Mouse (Mus musculus) CH12.LX (cell line): Measurements from ENCODE around the gene Timm44. TPM values are rescaled to one million over a fixed set of nuclear protein-coding genes. Genes with fewer than 3 reads are reported as not detected.

Experiments used
- DNase-seq: peaks from one replicate; pipeline ENCODE4 v3.0.0-alpha.2; 2013; ENCODE audit errors: extremely low read depth
- H3K27ac ChIP-seq: 2 replicates; pipeline ENCODE4 v1.5.1; 2012; ENCODE audit warnings: low read depth, mild to moderate bottlenecking, control low read depth, moderate library complexity; ENCODE audit not compliant: insufficient read depth
- H3K27me3 ChIP-seq: replicated peaks from 2 replicates; pipeline ENCODE3; 2012; ENCODE audit warnings: inconsistent platforms
- H3K36me3 ChIP-seq, 2 experiments: replicated peaks in 1 of 2; 2 replicates each; pipeline versions ENCODE3 to v1.6.1; 2012; ENCODE audit warnings: inconsistent platforms in 1 of 2, low read length in 1 of 2, mild to moderate bottlenecking in 1 of 2, mixed read lengths in 1 of 2, moderate library complexity in 1 of 2; ENCODE audit not compliant: control insufficient read depth in 1 of 2, insufficient read depth in 1 of 2
- H3K4me1 ChIP-seq, 2 experiments: 2 replicates each; pipeline ENCODE4 v1.6.1; 2012; ENCODE audit warnings: inconsistent platforms in 1 of 2, moderate library complexity in 1 of 2; ENCODE audit not compliant: insufficient read depth in 2 of 2, control insufficient read depth in 1 of 2
- H3K4me2 ChIP-seq: 2 replicates; pipeline ENCODE4 v1.6.1; 2012; ENCODE audit warnings: low read depth, mild to moderate bottlenecking, control low read depth; ENCODE audit not compliant: poor library complexity, insufficient read depth, severe bottlenecking
- H3K4me3 ChIP-seq, 3 experiments: fragments of 150-350 bp in 1 of 3; sonication (generic) in 1 of 3; replicated peaks in 1 of 3; 2 replicates each; pipeline versions ENCODE3 to v1.5.1; 2011 to 2012; ENCODE audit warnings: low read depth in 2 of 3, low read length in 2 of 3, mild to moderate bottlenecking in 2 of 3, moderate library complexity in 2 of 3, control low read depth in 1 of 3, improper control_type of control experiment in 1 of 3, inconsistent platforms in 1 of 3, mixed read lengths in 1 of 3; ENCODE audit not compliant: poor library complexity in 1 of 3
- H3K79me2 ChIP-seq: replicated peaks from 2 replicates; pipeline ENCODE4 v1.6.1; 2012; ENCODE audit warnings: mild to moderate bottlenecking, moderate library complexity; ENCODE audit not compliant: control insufficient read depth, poor library complexity, insufficient read depth, severe bottlenecking; ENCODE audit errors: extremely low read depth
- H3K9ac ChIP-seq: 2 replicates; pipeline ENCODE4 v1.6.1; 2012; ENCODE audit warnings: low read depth, mild to moderate bottlenecking, control low read depth, moderate library complexity; ENCODE audit not compliant: insufficient read depth
- H3K9me3 ChIP-seq: replicated peaks from 2 replicates; pipeline ENCODE3; 2012; ENCODE audit warnings: low read length, inconsistent platforms, mixed read lengths
- BHLHE40 ChIP-seq: IDR thresholded peaks from 2 replicates; pipeline ENCODE4 v1.6.1; 2011; ENCODE audit warnings: mild to moderate bottlenecking, low read depth, low read length, improper control_type of control experiment
- CHD1 ChIP-seq: IDR thresholded peaks from 2 replicates; pipeline ENCODE4 v1.6.1; 2012; ENCODE audit warnings: low read depth, low read length, improper control_type of control experiment, inconsistent platforms
- CHD2 ChIP-seq: IDR thresholded peaks from 2 replicates; pipeline ENCODE4 v1.6.1; 2011; ENCODE audit warnings: low read length, improper control_type of control experiment
- CTCF ChIP-seq, 2 experiments: IDR thresholded peaks in 1 of 2; conservative IDR thresholded peaks in 1 of 2; 2 replicates each; pipeline ENCODE4 v1.5.1; 2011 to 2012; ENCODE audit warnings: low read depth in 2 of 2, low read length in 2 of 2, improper control_type of control experiment in 1 of 2, inconsistent platforms in 1 of 2, mild to moderate bottlenecking in 1 of 2, moderate library complexity in 1 of 2
- E2F4 ChIP-seq: IDR thresholded peaks from 2 replicates; pipeline ENCODE4 v1.6.1; 2011; ENCODE audit warnings: low read depth, low read length, improper control_type of control experiment; ENCODE audit not compliant: insufficient replicate concordance
- ELF1 ChIP-seq: IDR thresholded peaks from 2 replicates; pipeline ENCODE4 v1.6.1; 2014; ENCODE audit warnings: low read depth, mild to moderate bottlenecking, inconsistent platforms, low read length, improper control_type of control experiment
- EP300 ChIP-seq: IDR thresholded peaks from 2 replicates; pipeline ENCODE4 v1.6.1; 2011; ENCODE audit warnings: low read length, improper control_type of control experiment
- ETS1 ChIP-seq: conservative IDR thresholded peaks from 2 replicates; pipeline ENCODE4 v1.6.1; 2012; ENCODE audit warnings: low read depth, mild to moderate bottlenecking, inconsistent platforms, low read length, improper control_type of control experiment, moderate library complexity
- GABPA ChIP-seq: IDR thresholded peaks from 2 replicates; pipeline ENCODE4 v1.6.1; 2012; ENCODE audit warnings: low read depth, low read length, improper control_type of control experiment, inconsistent platforms; ENCODE audit not compliant: insufficient replicate concordance
- HCFC1 ChIP-seq: IDR thresholded peaks from 2 replicates; pipeline ENCODE4 v1.6.1; 2012; ENCODE audit warnings: low read depth, mild to moderate bottlenecking, inconsistent platforms, low read length, improper control_type of control experiment
- IRF4 ChIP-seq: IDR thresholded peaks from 2 replicates; pipeline ENCODE4 v1.6.1; 2014; ENCODE audit warnings: low read depth, mild to moderate bottlenecking, inconsistent platforms, low read length, improper control_type of control experiment
- KAT2A ChIP-seq: IDR thresholded peaks from 2 replicates; pipeline ENCODE4 v1.6.1; 2012; ENCODE audit warnings: low read length, improper control_type of control experiment, inconsistent platforms; ENCODE audit not compliant: insufficient replicate concordance
- MAFK ChIP-seq: IDR thresholded peaks from 2 replicates; pipeline ENCODE4 v1.6.1; 2011; ENCODE audit warnings: low read length, improper control_type of control experiment; ENCODE audit not compliant: insufficient replicate concordance
- MAZ ChIP-seq: IDR thresholded peaks from 2 replicates; pipeline ENCODE4 v1.6.1; 2012; ENCODE audit warnings: low read depth, mild to moderate bottlenecking, inconsistent platforms, low read length, improper control_type of control experiment, moderate library complexity
- MEF2A ChIP-seq: IDR thresholded peaks from 2 replicates; pipeline ENCODE4 v1.6.1; 2014; ENCODE audit warnings: low read depth, mild to moderate bottlenecking, inconsistent platforms, low read length, improper control_type of control experiment, borderline replicate concordance
- MXI1 ChIP-seq: IDR thresholded peaks from 2 replicates; pipeline ENCODE4 v1.6.1; 2011; ENCODE audit warnings: mild to moderate bottlenecking, low read depth, low read length, improper control_type of control experiment
- MYC ChIP-seq: IDR thresholded peaks from 2 replicates; pipeline ENCODE4 v1.6.1; 2011; ENCODE audit warnings: low read depth, mild to moderate bottlenecking, improper control_type of control experiment, low read length
- NELFE ChIP-seq: IDR thresholded peaks from 2 replicates; pipeline ENCODE4 v1.6.1; 2011; ENCODE audit warnings: low read depth, low read length, improper control_type of control experiment
- PAX5 ChIP-seq: IDR thresholded peaks from 2 replicates; pipeline ENCODE4 v1.6.1; 2012; ENCODE audit warnings: low read length, inconsistent platforms, mixed read lengths
- POLR2A ChIP-seq: IDR thresholded peaks from 2 replicates; pipeline ENCODE4 v1.6.1; 2011; ENCODE audit warnings: low read depth, mild to moderate bottlenecking, improper control_type of control experiment, low read length
- POLR2AphosphoS2 ChIP-seq: IDR thresholded peaks from 2 replicates; pipeline ENCODE4 v1.6.1; 2011; ENCODE audit warnings: low read depth, low read length, improper control_type of control experiment
- RAD21 ChIP-seq: IDR thresholded peaks from 2 replicates; pipeline ENCODE4 v1.6.1; 2011; ENCODE audit warnings: low read depth, mild to moderate bottlenecking, low read length, improper control_type of control experiment, moderate library complexity
- RCOR1 ChIP-seq: conservative IDR thresholded peaks from 2 replicates; pipeline ENCODE4 v1.6.1; 2012; ENCODE audit warnings: low read depth, mild to moderate bottlenecking, inconsistent platforms, low read length, improper control_type of control experiment
- SIN3A ChIP-seq: IDR thresholded peaks from 2 replicates; pipeline ENCODE4 v1.6.1; 2012; ENCODE audit warnings: low read length, improper control_type of control experiment, inconsistent platforms
- SMC3 ChIP-seq: IDR thresholded peaks from 2 replicates; pipeline ENCODE4 v1.6.1; 2011; ENCODE audit warnings: low read depth, low read length, improper control_type of control experiment
- TCF12 ChIP-seq: IDR thresholded peaks from 2 replicates; pipeline ENCODE4 v1.6.1; 2014; ENCODE audit warnings: low read depth, mild to moderate bottlenecking, inconsistent platforms, low read length, improper control_type of control experiment
- UBTF ChIP-seq: IDR thresholded peaks from 2 replicates; pipeline ENCODE4 v1.6.1; 2012; ENCODE audit warnings: low read depth, mild to moderate bottlenecking, inconsistent platforms, low read length, improper control_type of control experiment, moderate library complexity
- USF1 ChIP-seq: IDR thresholded peaks from 2 replicates; pipeline ENCODE4 v1.6.1; 2014; ENCODE audit warnings: low read depth, mild to moderate bottlenecking, inconsistent platforms, low read length, improper control_type of control experiment
- USF2 ChIP-seq: conservative IDR thresholded peaks from 2 replicates; pipeline ENCODE4 v1.6.1; 2011; ENCODE audit warnings: low read depth, low read length, improper control_type of control experiment
- ZC3H11A ChIP-seq: IDR thresholded peaks from 2 replicates; pipeline ENCODE4 v1.6.1; 2012; ENCODE audit warnings: low read depth, mild to moderate bottlenecking, inconsistent platforms, low read length, improper control_type of control experiment
- ZKSCAN1 ChIP-seq: IDR thresholded peaks from 2 replicates; pipeline ENCODE4 v1.6.1; 2012; ENCODE audit warnings: low read depth, inconsistent platforms, low read length, improper control_type of control experiment, borderline replicate concordance
- dilution Hi-C: fragments of 300-500 bp; cut with MboI; formaldehyde crosslinking; loops from 2 replicates; pipeline ENCODE4 v1.14.3; 2020; ENCODE audit warnings: low sequenced_read_pairs; ENCODE audit not compliant: extremely low pct_unique_long_range_greater_than_20kb, extremely low pct_ligation_motif_present
- in situ Hi-C: fragments of 300-500 bp; cut with MboI; formaldehyde crosslinking; loops from 3 replicates; pipeline ENCODE4 v1.14.3; 2019; ENCODE audit warnings: low sequenced_read_pairs, low pct_ligation_motif_present, low pct_unique_long_range_greater_than_20kb, mixed read lengths
- polyA plus RNA-seq: library from polyadenylated mRNA; unstranded; fragments of >175 nt; gene quantifications from 2 replicates; pipeline ENCODE4 v1.2.1, GENCODE M21; 2012; ENCODE audit warnings: low read depth; ENCODE audit not compliant: insufficient read length
- total RNA-seq, 2 experiments: library from RNA; depleted of rRNA; stranded (reverse); fragments of 300-350 nt in 1 of 2; fragments of >200 nt in 1 of 2; gene quantifications; 2 replicates each; pipeline ENCODE4 v1.2.3; 2012 to 2014

Gene Timm44
- total and polyA plus RNA-seq, 3 experiments = 109 to 147 (median 143) TPM

DNA sequence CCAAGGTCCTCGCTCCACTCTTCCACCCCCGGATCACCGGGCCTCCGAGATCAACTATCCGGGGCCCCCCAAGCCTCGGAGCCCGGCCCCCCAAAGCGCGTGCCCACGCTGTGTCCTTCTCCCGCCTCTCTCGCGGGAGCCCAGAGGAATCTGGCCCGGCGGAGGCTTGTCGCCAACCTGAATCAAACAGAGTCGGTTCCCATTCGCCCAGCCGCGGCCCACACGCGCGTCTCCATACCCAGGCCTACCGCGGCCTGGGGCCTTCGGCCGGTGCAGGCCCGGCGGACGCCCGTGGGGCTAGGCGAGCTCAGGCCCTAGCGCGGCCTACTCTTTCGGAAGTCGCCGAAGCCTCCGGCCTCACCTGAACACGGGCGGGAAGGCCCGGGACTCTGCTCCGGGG is 48.8 kb upstream of the Timm44 start (continued):
- TF ChIP-seq IRF4 (no peak), TCF12 (no peak), HCFC1 (peak; percentile 1; the same call in 1 of the 2 replicates)

DNA sequence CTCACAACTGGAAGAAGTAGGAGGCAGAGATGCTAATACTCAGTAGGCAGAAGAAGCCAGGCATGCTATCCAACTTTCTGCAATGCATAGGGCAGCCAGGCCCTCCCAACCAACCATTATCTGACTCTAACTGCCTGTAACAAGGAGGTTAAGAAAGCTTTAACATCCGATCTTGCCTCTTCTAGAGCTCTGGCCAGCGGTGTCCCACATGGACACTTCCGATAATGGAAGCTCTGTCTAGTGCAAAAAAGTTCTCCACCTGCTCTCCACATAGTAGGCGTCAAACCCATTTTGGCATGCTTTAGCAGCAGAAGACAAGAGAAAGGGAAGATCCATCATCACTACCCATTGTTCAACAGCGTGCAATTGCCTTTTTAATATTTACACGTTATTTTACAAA is 48.2 kb upstream of the Timm44 start:
- H3K4me1 ChIP-seq = peaks cover 2 to 52% of the 10 kb centered on the region in 2 experiments
- H3K27me3 ChIP-seq = no peaks in the 10 kb centered on the region
- dilution Hi-C loops (no loop called here), in situ Hi-C loops (no loop called here)
- TF ChIP-seq POLR2A (no peak), ZC3H11A (no peak), MAFK (no peak), SIN3A (no peak), USF2 (no peak), USF1 (no peak), NELFE (no peak), CHD1 (no peak), KAT2A (no peak), ZKSCAN1 (no peak)
- H3K36me3 ChIP-seq = peaks cover 36 to 60% of the 10 kb centered on the region in 2 experiments
- H3K79me2 ChIP-seq = peaks cover 67% of the 10 kb centered on the region
- peak overlapping the region; percentile 99 for H3K9ac ChIP-seq
- no peaks in the 10 kb centered on the region for H3K9me3 ChIP-seq
- DNase-seq = no peak
- H3K4me2 ChIP-seq = peak overlapping the region; percentile 87
- no peak overlapping the region for H3K27ac ChIP-seq
- peak overlapping the region; percentile 80 to 91 (median 88) for H3K4me3 ChIP-seq

DNA sequence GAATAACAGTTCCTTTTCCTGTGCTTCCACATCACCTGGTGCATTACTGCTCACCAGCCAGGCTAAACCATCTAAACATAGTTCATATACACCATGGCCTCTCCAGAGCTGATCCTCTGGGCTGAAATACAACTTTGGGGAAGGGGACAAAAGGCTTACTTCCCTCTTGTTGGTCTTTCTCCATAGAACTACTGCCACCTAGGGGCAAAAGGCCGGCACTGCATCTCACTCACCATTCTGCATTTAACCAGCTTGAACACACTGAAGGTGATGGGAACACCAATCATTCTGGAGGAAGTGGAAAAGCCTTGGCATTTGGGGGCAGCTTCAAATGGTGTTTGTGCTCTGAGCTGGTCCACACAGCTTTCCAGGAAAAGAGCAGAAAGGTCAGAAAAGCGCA is 46.8 kb upstream of the Timm44 start:
- H3K27ac ChIP-seq = no peak overlapping the region
- peaks cover 23 to 55% of the 10 kb centered on the region in 2 experiments for H3K36me3 ChIP-seq
- peak overlapping the region; percentile 87 for H3K4me2 ChIP-seq
- dilution Hi-C loops = no loop called here
- H3K4me3 ChIP-seq = no peak overlapping the region
- DNase-seq = peak; percentile 87
- H3K79me2 ChIP-seq = peaks cover 79% of the 10 kb centered on the region
- no peak overlapping the region for H3K9ac ChIP-seq
- H3K27me3 ChIP-seq = no peaks in the 10 kb centered on the region
- in situ Hi-C loops = no loop called here
- no peaks in the 10 kb centered on the region for H3K9me3 ChIP-seq
- H3K4me1 ChIP-seq = peaks cover 2 to 61% of the 10 kb centered on the region in 2 experiments
- TF ChIP-seq E2F4 = no peak
- TF ChIP-seq KAT2A = no peak
- no peak for TF ChIP-seq RCOR1
- TF ChIP-seq SMC3 = peak; percentile 43
- no peak for TF ChIP-seq SIN3A
- TF ChIP-seq ETS1 = no peak
- no peak for TF ChIP-seq GABPA
- TF ChIP-seq CTCF (conservative IDR thresholded peaks at IDR 0.05 in 1 of 2, IDR thresholded peaks at IDR 0.05 in 1 of 2; ENCODE audit: low read depth in 2 of 2, low read length in 2 of 2) = peak; percentile 80 to 97
- no peak for TF ChIP-seq MAZ
- TF ChIP-seq CHD2 = no peak
- TF ChIP-seq HCFC1 = no peak
- TF ChIP-seq MYC = no peak
- TF ChIP-seq PAX5 = no peak
- no peak for TF ChIP-seq MXI1
- TF ChIP-seq RAD21 = peak; percentile 61
- TF ChIP-seq TCF12 = no peak
- no peak for TF ChIP-seq USF1
- TF ChIP-seq NELFE = no peak; the same call in 1 of the 2 replicates
- TF ChIP-seq EP300 = no peak
- no peak for TF ChIP-seq MAFK
- TF ChIP-seq UBTF = no peak
- no peak for TF ChIP-seq USF2
- TF ChIP-seq MEF2A = no peak
- TF ChIP-seq ELF1 = peak; percentile 50; the same call in 1 of the 2 replicates
- TF ChIP-seq POLR2AphosphoS2 = no peak
- no peak for TF ChIP-seq BHLHE40
